In the genomic region with DNA sequence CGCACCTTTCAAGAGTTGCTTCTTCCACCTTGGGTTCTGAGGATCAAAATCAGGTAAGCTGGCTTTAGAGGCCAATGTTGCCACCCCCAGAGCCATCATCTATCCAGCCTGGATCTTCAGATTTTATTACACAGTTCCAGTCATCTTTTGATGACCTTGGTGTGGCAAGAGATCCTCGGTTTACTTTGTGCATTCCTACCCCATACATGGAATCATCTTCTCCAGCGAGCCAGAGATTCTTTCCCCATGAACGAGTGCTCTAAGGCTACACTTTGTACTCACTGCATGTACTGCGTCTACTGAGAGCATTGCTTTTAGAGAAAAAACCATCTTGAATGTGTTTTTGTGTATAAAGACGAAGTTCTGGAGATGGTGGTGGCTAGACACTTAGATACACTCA, we compare ENCODE assay signal across 22 mouse cellular contexts. TPM values are rescaled to one million over a fixed set of nuclear protein-coding genes. Genes with fewer than 3 reads are reported as not detected.
DNase-seq lines count a peak whose midpoint lies in the region; ATAC-seq and TF ChIP-seq lines count a peak whose summit lies in the region.
"Had no signal": no experiment of that assay in that cellular context is flagged by ENCODE, and none has a peak within 500 bp of the region (broad histone marks: within the 10 kb centered on the region; RNA-seq: fewer than 3 reads in every experiment).

No protein-coding gene starts in this region.

- peaks cover 6% of the 10 kb centered on the region for H3K4me1 ChIP-seq in lung, adult 2 months (ENCODE audit: control insufficient read depth, insufficient read depth, low read length)
- H3K4me1 ChIP-seq in intestine, postnatal 0 days (replicated peaks; ENCODE audit: control insufficient read depth, insufficient read depth, low read length): no peaks in the 10 kb centered on the region; the same call in 1 of the 2 replicates
- peaks cover 8% of the 10 kb centered on the region; the same call in 1 of the 2 replicates for H3K4me1 ChIP-seq in small intestine, adult 2 months (ENCODE audit: control insufficient read depth, insufficient read depth, insufficient read length, low read length)
- no peaks in the 10 kb centered on the region for H3K4me1 ChIP-seq in forebrain, embryonic 12.5 days
- H3K4me1 ChIP-seq: embryonic facial prominence, embryonic 15.5 days; heart, embryonic 10.5 days; hindbrain, embryonic 12.5 days had no signal

- no peak overlapping the region for H3K4me2 ChIP-seq in intestine, postnatal 0 days (replicated peaks; ENCODE audit: low read depth)
- H3K4me2 ChIP-seq in forebrain, embryonic 12.5 days: no peak overlapping the region
- H3K4me2 ChIP-seq: embryonic facial prominence, embryonic 15.5 days; hindbrain, embryonic 12.5 days had no signal

- no peaks in the 10 kb centered on the region for H3K9me3 ChIP-seq in intestine, postnatal 0 days (ENCODE audit: control insufficient read depth)
- H3K9me3 ChIP-seq in forebrain, embryonic 12.5 days: no peaks in the 10 kb centered on the region
- H3K9me3 ChIP-seq: embryonic facial prominence, embryonic 15.5 days; heart, embryonic 10.5 days; hindbrain, embryonic 12.5 days had no signal

- no peak for ATAC-seq in intestine, postnatal 0 days
- ATAC-seq in forebrain, embryonic 12.5 days (ENCODE audit: low FRiP score): no peak
- ATAC-seq: forebrain, embryonic 16.5 days had no signal

- H3K36me3 ChIP-seq in intestine, postnatal 0 days (ENCODE audit: control insufficient read depth, insufficient read depth): peaks cover 33% of the 10 kb centered on the region
- H3K36me3 ChIP-seq in small intestine, adult 2 months (ENCODE audit: control insufficient read depth, insufficient read depth, low read length): peaks cover 39% of the 10 kb centered on the region
- H3K36me3 ChIP-seq in forebrain, embryonic 12.5 days (replicated peaks): peaks cover 44% of the 10 kb centered on the region

- DNase-seq in lung, postnatal 10 days: peak; percentile 36
- no peak for DNase-seq in lung, adult 2 months
- DNase-seq in cerebellum, postnatal 36 days: no peak
- DNase-seq: adrenal gland, adult 2 months; adrenal gland, postnatal 25 days; cerebellum, adult 18-20 months; cerebellum, postnatal 10 days; embryo, embryonic 11 days; gastrocnemius, postnatal 10 days; heart, adult 18-20 months; heart, postnatal 10 days; heart, postnatal 4 days had no signal

- no peaks in the 10 kb centered on the region for H3K27me3 ChIP-seq in intestine, postnatal 0 days (replicated peaks; ENCODE audit: control insufficient read depth, insufficient read depth, low read length)
- no peaks in the 10 kb centered on the region for H3K27me3 ChIP-seq in small intestine, adult 2 months (ENCODE audit: control insufficient read depth, insufficient read depth, low read length)
- H3K27me3 ChIP-seq in forebrain, embryonic 12.5 days: no peaks in the 10 kb centered on the region
- H3K27me3 ChIP-seq: embryonic facial prominence, embryonic 15.5 days; hindbrain, embryonic 12.5 days had no signal

- H3K27ac ChIP-seq in intestine, postnatal 0 days (ENCODE audit: low read depth, low read length): peak overlapping the region; percentile 57; the same call in 1 of the 2 replicates
- peak overlapping the region; percentile 71 for H3K27ac ChIP-seq in small intestine, adult 2 months (ENCODE audit: insufficient read depth, low read depth, low read length)
- H3K27ac ChIP-seq in forebrain, embryonic 12.5 days: no peak overlapping the region
- H3K27ac ChIP-seq: embryonic facial prominence, embryonic 15.5 days; heart, embryonic 10.5 days; hindbrain, embryonic 12.5 days had no signal

- WGBS in lung, adult 2 months: 64% methylated on average over 6 of the region's 6 CpGs
- 70% methylated on average over 6 of the region's 6 CpGs for WGBS in intestine, postnatal 0 days
- WGBS in small intestine, adult 2 months: 77% methylated on average over 6 of the region's 6 CpGs
- 94% methylated on average over 6 of the region's 6 CpGs for WGBS in forebrain, embryonic 12.5 days

- TF ChIP-seq CTCF in lung, adult 2 months (IDR thresholded peaks at IDR 0.05; ENCODE audit: insufficient read depth, low read length): no peak
- TF ChIP-seq CTCF in intestine, postnatal 0 days (IDR thresholded peaks at IDR 0.05; ENCODE audit: low read depth): no peak
- TF ChIP-seq CTCF in small intestine, adult 2 months (IDR thresholded peaks at IDR 0.05; ENCODE audit: extremely low read depth, insufficient read length, insufficient replicate concordance, low read depth, low read length): no peak

- H3K4me3 ChIP-seq in lung, adult 2 months (replicated peaks; ENCODE audit: extremely low read depth, low read depth, low read length): no peak overlapping the region
- no peak overlapping the region for H3K4me3 ChIP-seq in intestine, postnatal 0 days (ENCODE audit: low read depth, low read length)
- H3K4me3 ChIP-seq in small intestine, adult 2 months (ENCODE audit: low read depth, low read length): no peak overlapping the region
- H3K4me3 ChIP-seq in forebrain, embryonic 12.5 days (replicated peaks): no peak overlapping the region
- H3K4me3 ChIP-seq: embryonic facial prominence, embryonic 15.5 days; heart, embryonic 10.5 days; hindbrain, embryonic 12.5 days had no signal

- TF ChIP-seq POLR2A in lung, adult 2 months (IDR thresholded peaks at IDR 0.05; ENCODE audit: borderline replicate concordance, extremely low read depth, low read depth, low read length): no peak
- no peak for TF ChIP-seq POLR2A in small intestine, adult 2 months (IDR thresholded peaks at IDR 0.05; ENCODE audit: low read depth, low read length)

- H3K9ac ChIP-seq in intestine, postnatal 0 days (ENCODE audit: low read depth, low read length): no peak overlapping the region
- H3K9ac ChIP-seq in forebrain, embryonic 12.5 days: no peak overlapping the region
- H3K9ac ChIP-seq: embryonic facial prominence, embryonic 15.5 days; hindbrain, embryonic 12.5 days had no signal

RNA-seq across cellular contexts. Expression of a gene that starts 33.6 kb away (rescaled TPM):
- 0.85 TPM in 1 of 2 replicates, not detected in the other for polyA plus RNA-seq in lung, adult 2 months (2012; rRNA removed)
- polyA plus RNA-seq in intestine, postnatal 0 days (2015; fragmentation: Nextera tagmentation; extraction: Ambion mirVana): 6.5 and 6.9 TPM in 2 replicates
- polyA plus RNA-seq in small intestine, adult 2 months (2012; rRNA removed): not detected in 2 replicates
- polyA plus RNA-seq in forebrain, embryonic 12.5 days (2016; fragmentation: Nextera tagmentation; extraction: Ambion mirVana): 1.1 TPM in 1 of 2 replicates, not detected in the other
- polyA plus RNA-seq: embryonic facial prominence, embryonic 11.5 days; forebrain, embryonic 11.5 days; forebrain, embryonic 16.5 days; frontal cortex, adult 2 months; heart, embryonic 10.5 days had no signal

RNA-seq across cellular contexts. Expression of a gene that starts 34.0 kb away (rescaled TPM):
- 73.4 and 92.4 TPM in 2 replicates for polyA plus RNA-seq in lung, adult 2 months (2012; rRNA removed)
- polyA plus RNA-seq in intestine, postnatal 0 days (2015; fragmentation: Nextera tagmentation; extraction: Ambion mirVana): 67.9 and 70.0 TPM in 2 replicates
- 64.4 and 103 TPM in 2 replicates for polyA plus RNA-seq in small intestine, adult 2 months (2012; rRNA removed)
- 85.3 and 88.5 TPM in 2 replicates for polyA plus RNA-seq in forebrain, embryonic 12.5 days (2016; fragmentation: Nextera tagmentation; extraction: Ambion mirVana)
